Mouse (Mus musculus): Measurements from ENCODE around the gene Cela3b. TPM values are rescaled to one million over a fixed set of nuclear protein-coding genes. Genes with fewer than 3 reads are reported as not detected.
"Not testable (repeated sequence)": the region's sequence is repeated elsewhere in the genome, so short reads cannot be mapped to it uniquely, and the experiment has no call there.

Gene Cela3b
- total RNA-seq, 2 experiments from 2014 or later, result not detected

GRCm38 (mm10) chr4:137412185-137412709 is 18.1 kb downstream of the Cela3b start:
- not testable (repeated sequence) for DNase-seq

- no peak for DNase-seq
Measured at GRCm38 (mm10) chr4:137409691-137410090, 20.6 kb downstream of the Cela3b start, which contains the start of gene Cela3a. Gene Cela3a (minus strand): TSS chr4:137409791.

GRCm38 (mm10) chr4:137405571-137405970 is 24.8 kb downstream of the Cela3b start:
- DNase-seq, result no peak

GRCm38 (mm10) chr4:137396641-137397525 is 33.5 kb downstream of the Cela3b start:
- no peak for DNase-seq

GRCm38 (mm10) chr4:137393378-137394135 is 36.8 kb downstream of the Cela3b start:
- DNase-seq, result no peak

- no peak for DNase-seq
Measured at GRCm38 (mm10) chr4:137392874-137393273, 37.5 kb downstream of the Cela3b start.

GRCm38 (mm10) chr4:137391287-137391686 is 39.1 kb downstream of the Cela3b start:
- DNase-seq, result no peak

GRCm38 (mm10) chr4:137390196-137390595 is 40.1 kb downstream of the Cela3b start:
- no peak for DNase-seq

GRCm38 (mm10) chr4:137388983-137389382 is 41.4 kb downstream of the Cela3b start:
- DNase-seq, result no peak

GRCm38 (mm10) chr4:137388059-137388794 is 42.1 kb downstream of the Cela3b start:
- DNase-seq, result peak; percentile 81 to 86

GRCm38 (mm10) chr4:137387482-137388058 is 42.8 kb downstream of the Cela3b start:
- DNase-seq, result no peak

GRCm38 (mm10) chr4:137380702-137381605 is 49.4 kb downstream of the Cela3b start:
- no peak for DNase-seq

GRCm38 (mm10) chr4:137379713-137380255 is 50.6 kb downstream of the Cela3b start:
- DNase-seq, result no peak

- no peak for DNase-seq
Measured at GRCm38 (mm10) chr4:137379085-137379484, 51.3 kb downstream of the Cela3b start.

GRCm38 (mm10) chr4:137377526-137378304 is 52.6 kb downstream of the Cela3b start:
- no peak for DNase-seq

- DNase-seq, result no peak
Measured at GRCm38 (mm10) chr4:137376778-137377177, 53.6 kb downstream of the Cela3b start.

- no peak for DNase-seq
Measured at GRCm38 (mm10) chr4:137375314-137376278, 54.7 kb downstream of the Cela3b start.

GRCm38 (mm10) chr4:137373711-137374110 is 56.6 kb downstream of the Cela3b start:
- DNase-seq, result no peak

All from layer of hippocampus, postnatal 36 days (tissue).